Mouse (Mus musculus) stomach, embryonic 16.5 days (tissue): ENCODE results near the gene Syt2. TPM values are rescaled to one million over a fixed set of nuclear protein-coding genes. Genes with fewer than 3 reads are reported as not detected.

Experiments used
- ATAC-seq: fragments of 200-750 bp; cut with Nextera tagmentation; 2 replicates; pipeline ENCODE4 v1.8.0; 2017; ENCODE audit warnings: moderate number of reproducible peaks, moderate TSS enrichment; ENCODE audit not compliant: insufficient read depth, low FRiP score
- H3K27ac ChIP-seq: fragments of 300-500 bp; sonication (generic); 2 replicates; pipeline ENCODE4 v1.5.1; 2014; ENCODE audit warnings: low read length
- H3K27me3 ChIP-seq: fragments of 300-500 bp; sonication (generic); 2 replicates; pipeline ENCODE4 v1.6.1; 2014; ENCODE audit warnings: low read length, control low read depth, mixed read lengths; ENCODE audit not compliant: control insufficient read depth, insufficient read depth
- H3K36me3 ChIP-seq: fragments of 300-500 bp; sonication (generic); 2 replicates; pipeline ENCODE4 v1.6.1; 2014; ENCODE audit warnings: low read length; ENCODE audit not compliant: control insufficient read depth, insufficient read depth
- H3K4me1 ChIP-seq: fragments of 300-500 bp; sonication (generic); 2 replicates; pipeline ENCODE4 v1.6.1; 2014; ENCODE audit warnings: low read length, control low read depth, mixed read lengths; ENCODE audit not compliant: control insufficient read depth, insufficient read depth
- H3K4me2 ChIP-seq: fragments of 300-500 bp; sonication (generic); 2 replicates; pipeline ENCODE4 v1.6.1; 2014; ENCODE audit warnings: low read depth, low read length, mixed read lengths
- H3K4me3 ChIP-seq: fragments of 300-500 bp; sonication (generic); replicated peaks from 2 replicates; pipeline ENCODE4 v1.5.1; 2014; ENCODE audit warnings: mild to moderate bottlenecking, low read length
- H3K9ac ChIP-seq: fragments of 300-500 bp; sonication (generic); 2 replicates; pipeline ENCODE4 v1.6.1; 2014; ENCODE audit warnings: low read length
- H3K9me3 ChIP-seq: fragments of 300-500 bp; sonication (generic); replicated peaks from 2 replicates; pipeline ENCODE4 v1.6.1; 2016; ENCODE audit warnings: low read length, control low read depth; ENCODE audit not compliant: control insufficient read depth
- WGBS: fragments of 180-500 bp; shearing (Covaris S2); extraction: QIAGEN DNeasy Blood & Tissue Kit; methylation state at CpG from one replicate; pipeline ENCODE4 v1.1.7; 2014; 5-methylcytosine and 5-hydroxymethylcytosine counted together
- polyA plus RNA-seq: library from polyadenylated mRNA; unstranded; fragments of >200 nt; fragmentation: Nextera tagmentation; extraction: Ambion mirVana; gene quantifications from 2 replicates; pipeline ENCODE4 v1.2.1, GENCODE M21; 2015

Gene Syt2
- polyA plus RNA-seq, 1 experiment from 2014 or later, result 2.6 TPM

DNA sequence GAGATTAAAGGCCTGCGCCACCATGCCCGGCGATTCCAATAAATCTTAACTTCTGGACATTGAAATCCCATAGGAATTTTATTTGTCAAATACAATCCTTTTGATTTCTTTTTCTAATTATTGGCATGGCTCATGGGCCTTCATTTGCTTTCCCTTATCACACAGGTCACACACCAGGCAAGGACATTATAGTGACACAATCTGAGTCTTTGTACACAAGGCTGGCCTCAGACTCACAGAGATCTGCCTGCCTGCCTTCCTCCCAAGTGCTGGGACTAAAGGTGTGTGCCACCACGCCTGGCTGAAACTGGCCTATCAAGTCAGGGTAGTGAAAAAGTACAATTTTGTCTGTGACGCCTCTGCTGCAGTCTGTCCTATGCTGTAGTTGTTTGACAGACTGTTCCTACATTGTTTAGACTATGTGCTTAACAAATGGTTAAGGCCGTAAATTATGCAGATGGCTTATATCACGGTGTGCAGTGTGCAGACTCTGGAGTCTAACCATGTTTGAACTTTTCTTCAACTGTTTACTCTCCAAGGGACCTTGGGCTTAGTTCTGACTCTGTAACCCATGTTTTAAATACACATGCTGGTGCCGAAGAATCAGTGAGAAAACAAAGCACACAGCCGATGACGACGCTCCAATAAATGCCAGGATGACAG, 117.4 kb downstream of the Syt2 start:
- WGBS, result 31% methylated on average over 11 of the region's 11 CpGs
- H3K9ac ChIP-seq, result no peak overlapping the region
- ATAC-seq, result peak; percentile 90
- H3K27ac ChIP-seq, result peak overlapping the region; percentile 94
- H3K27me3 ChIP-seq, result no peaks in the 10 kb centered on the region
- peaks cover 31% of the 10 kb centered on the region for H3K4me1 ChIP-seq
- H3K36me3 ChIP-seq, result no peaks in the 10 kb centered on the region
- no peak overlapping the region for H3K4me3 ChIP-seq
- H3K4me2 ChIP-seq, result no peak overlapping the region
- H3K9me3 ChIP-seq, result no peaks in the 10 kb centered on the region

DNA sequence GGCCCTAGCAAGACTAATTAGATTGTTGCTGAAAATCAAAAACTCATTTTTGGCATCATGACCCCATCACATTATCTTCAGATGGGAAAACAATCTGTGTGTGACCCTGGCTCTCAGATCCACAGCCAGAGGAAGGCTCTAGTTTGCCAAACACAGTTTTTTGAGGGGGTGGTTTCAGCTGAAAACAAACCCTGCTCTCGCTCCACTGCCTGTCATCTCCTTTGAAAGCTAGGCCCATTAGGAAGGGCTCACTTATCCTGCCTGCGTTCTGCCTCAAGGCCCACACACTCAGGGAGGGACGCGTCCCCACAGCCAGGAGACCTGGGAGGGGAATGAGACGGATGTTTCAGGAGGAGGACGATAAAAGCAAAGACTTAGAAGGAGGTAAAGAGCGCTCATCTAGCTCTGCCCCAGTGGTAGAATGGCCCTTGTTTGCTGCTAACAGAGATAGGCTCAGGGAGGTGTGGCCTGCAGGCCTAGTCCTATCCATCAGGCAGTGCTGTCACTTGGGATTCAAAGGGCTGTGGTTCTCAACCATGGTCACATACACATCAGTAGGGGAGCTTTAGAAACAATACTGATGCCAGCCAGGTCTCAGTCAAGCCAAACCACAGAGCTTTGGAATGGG, 118.5 kb downstream of the Syt2 start:
- Histone ChIP-seq H3K4me3 (no peak overlapping the region), H3K9me3 (no peaks in the 10 kb centered on the region), H3K27me3 (no peaks in the 10 kb centered on the region), H3K4me1 (peaks cover 31% of the 10 kb centered on the region), H3K27ac (peak overlapping the region; percentile 94), H3K4me2 (no peak overlapping the region), H3K36me3 (no peaks in the 10 kb centered on the region), H3K9ac (peak overlapping the region; percentile 47)
- ATAC-seq, result no peak
- WGBS, result 26% methylated on average over 7 of the region's 7 CpGs

DNA sequence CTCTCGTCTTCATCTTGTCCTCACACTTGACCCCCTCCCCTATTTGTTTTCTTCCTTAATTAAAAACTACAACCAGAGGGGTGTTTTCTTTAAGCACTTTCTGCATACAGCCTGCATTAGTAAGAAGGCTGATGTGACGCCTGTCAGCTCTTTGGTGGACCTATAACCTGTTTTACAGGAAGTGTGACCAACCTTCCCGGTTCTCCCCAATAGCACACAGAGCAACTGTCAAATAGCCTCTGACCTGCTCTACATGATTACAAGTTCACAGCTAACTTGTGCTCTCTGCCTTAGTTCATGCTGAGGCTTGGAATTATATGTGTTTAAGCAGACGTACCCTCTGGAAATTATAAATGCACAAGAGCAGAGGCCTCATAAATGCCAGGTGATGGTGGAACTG, 120.0 kb downstream of the Syt2 start:
- H3K9me3 ChIP-seq, result no peaks in the 10 kb centered on the region
- H3K4me1 ChIP-seq, result peaks cover 40% of the 10 kb centered on the region
- no peaks in the 10 kb centered on the region for H3K27me3 ChIP-seq
- no peak overlapping the region for H3K4me2 ChIP-seq
- no peak for ATAC-seq
- H3K36me3 ChIP-seq, result no peaks in the 10 kb centered on the region
- peak overlapping the region; percentile 94 for H3K27ac ChIP-seq
- WGBS, result 67% methylated on average over 4 of the region's 4 CpGs
- H3K9ac ChIP-seq, result no peak overlapping the region
- no peak overlapping the region for H3K4me3 ChIP-seq

DNA sequence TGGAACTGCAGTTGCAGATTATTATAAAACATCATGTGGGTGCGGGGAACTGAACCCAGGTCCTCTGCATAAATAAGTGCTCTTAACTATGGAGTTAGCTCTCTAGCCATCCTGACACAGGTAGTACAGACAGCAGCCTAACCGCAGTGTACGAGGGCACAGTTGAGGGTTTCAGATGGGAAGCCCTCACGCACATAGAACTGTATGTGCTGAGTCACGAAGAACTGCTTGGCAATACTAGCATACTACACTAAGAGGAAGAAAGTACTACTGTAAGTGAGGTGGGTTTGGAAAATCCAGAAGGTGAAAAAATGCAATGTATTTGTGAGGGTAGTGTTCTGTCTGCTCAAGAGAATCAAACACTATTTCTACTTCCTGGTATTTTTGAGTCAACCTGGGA, 123.8 kb downstream of the Syt2 start:
- H3K4me3 ChIP-seq, result no peak overlapping the region
- H3K9me3 ChIP-seq, result no peaks in the 10 kb centered on the region
- H3K9ac ChIP-seq, result no peak overlapping the region
- ATAC-seq, result no peak
- H3K36me3 ChIP-seq, result no peaks in the 10 kb centered on the region
- no peaks in the 10 kb centered on the region for H3K27me3 ChIP-seq
- H3K4me1 ChIP-seq, result peaks cover 51% of the 10 kb centered on the region
- peak overlapping the region; percentile 96 for H3K27ac ChIP-seq
- H3K4me2 ChIP-seq, result no peak overlapping the region
- 93% methylated on average over 5 of the region's 5 CpGs for WGBS

DNA sequence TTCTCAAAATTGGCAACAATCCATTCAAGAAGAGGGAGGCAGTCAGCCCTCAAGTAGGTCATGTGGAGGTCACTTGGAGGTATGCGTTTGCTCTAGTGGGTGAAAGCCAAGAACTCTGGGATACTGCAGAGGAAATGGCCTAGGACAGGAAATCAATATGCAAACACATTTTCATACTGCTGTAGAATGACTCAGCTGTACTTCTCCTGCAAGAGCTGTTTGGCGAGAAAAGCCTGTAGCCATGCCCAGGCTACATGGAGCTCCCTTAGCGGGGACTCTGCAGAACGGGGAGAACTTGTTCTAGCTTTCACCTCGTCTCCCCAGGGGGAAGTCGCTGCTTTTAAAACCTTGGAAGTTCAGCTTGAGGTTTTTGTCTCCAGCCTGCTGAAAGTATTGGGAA, 124.9 kb downstream of the Syt2 start:
- Histone ChIP-seq H3K36me3 (0 out of 2 replicates have a peak, but pooled peaks cover 4% of the 10 kb centered on the region), H3K27ac (peak overlapping the region; percentile 96), H3K4me3 (no peak overlapping the region), H3K9me3 (no peaks in the 10 kb centered on the region), H3K9ac (peak overlapping the region; percentile 13; the same call in 1 of the 2 replicates), H3K27me3 (no peaks in the 10 kb centered on the region), H3K4me2 (peak overlapping the region; percentile 3; the same call in 1 of the 2 replicates), H3K4me1 (peaks cover 49% of the 10 kb centered on the region)
- WGBS, result 23% methylated on average over 6 of the region's 6 CpGs
- ATAC-seq, result peak; percentile 88

DNA sequence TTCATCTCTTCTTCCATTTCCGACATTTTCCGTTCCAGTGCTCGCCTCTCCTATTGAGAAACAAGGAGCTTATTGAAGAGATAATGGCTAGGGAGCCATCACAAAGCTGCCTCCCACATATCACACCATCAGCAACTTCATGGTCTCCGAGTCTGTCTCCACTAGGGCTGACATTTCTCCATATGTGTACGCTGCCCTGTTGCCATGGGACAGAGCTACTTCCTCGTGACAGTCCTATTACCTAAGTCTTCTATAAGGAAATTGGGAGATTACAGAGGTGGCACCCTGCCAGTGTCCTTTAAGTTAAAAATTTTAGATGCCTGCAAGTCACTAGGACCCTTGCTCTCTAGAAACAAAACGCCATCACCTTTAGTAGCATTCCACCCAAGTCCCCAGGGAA, 125.5 kb downstream of the Syt2 start:
- H3K27me3 ChIP-seq, result no peaks in the 10 kb centered on the region
- ATAC-seq, result no peak
- no peaks in the 10 kb centered on the region for H3K9me3 ChIP-seq
- peak overlapping the region; percentile 13; the same call in 1 of the 2 replicates for H3K9ac ChIP-seq
- H3K4me2 ChIP-seq, result peak overlapping the region; percentile 3; the same call in 1 of the 2 replicates
- WGBS, result 86% methylated on average over 7 of the region's 7 CpGs
- peaks cover 49% of the 10 kb centered on the region for H3K4me1 ChIP-seq
- no peak overlapping the region for H3K4me3 ChIP-seq
- 0 out of 2 replicates have a peak, but pooled peaks cover 4% of the 10 kb centered on the region for H3K36me3 ChIP-seq
- peak overlapping the region; percentile 96 for H3K27ac ChIP-seq

DNA sequence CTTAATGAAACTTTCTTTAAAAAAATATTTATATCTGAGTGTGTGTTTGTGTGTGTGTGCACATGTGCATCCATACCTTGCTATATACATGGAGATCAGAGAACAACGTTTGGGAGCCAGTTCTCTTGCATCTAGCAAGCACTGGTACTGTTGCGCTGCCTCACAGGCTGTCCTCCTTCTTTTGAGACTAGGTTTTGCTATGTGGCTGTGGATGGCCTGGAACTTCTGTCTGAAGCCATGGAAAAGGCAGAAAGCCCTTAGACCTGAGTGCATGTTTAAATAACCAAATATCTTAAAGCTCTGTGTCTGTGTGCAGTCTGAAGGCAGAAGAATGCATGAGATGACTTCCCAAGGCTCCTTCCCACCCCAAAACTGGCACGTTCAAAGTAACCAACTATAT, 126.3 kb downstream of the Syt2 start:
- H3K4me3 ChIP-seq, result no peak overlapping the region
- ATAC-seq, result no peak
- H3K9ac ChIP-seq, result no peak overlapping the region
- H3K4me2 ChIP-seq, result no peak overlapping the region
- peaks cover 49% of the 10 kb centered on the region for H3K4me1 ChIP-seq
- no peaks in the 10 kb centered on the region for H3K27me3 ChIP-seq
- peak overlapping the region; percentile 96 for H3K27ac ChIP-seq
- no peaks in the 10 kb centered on the region for H3K9me3 ChIP-seq
- 0 out of 2 replicates have a peak, but pooled peaks cover 4% of the 10 kb centered on the region for H3K36me3 ChIP-seq
- 72% methylated on average over 3 of the region's 3 CpGs for WGBS

DNA sequence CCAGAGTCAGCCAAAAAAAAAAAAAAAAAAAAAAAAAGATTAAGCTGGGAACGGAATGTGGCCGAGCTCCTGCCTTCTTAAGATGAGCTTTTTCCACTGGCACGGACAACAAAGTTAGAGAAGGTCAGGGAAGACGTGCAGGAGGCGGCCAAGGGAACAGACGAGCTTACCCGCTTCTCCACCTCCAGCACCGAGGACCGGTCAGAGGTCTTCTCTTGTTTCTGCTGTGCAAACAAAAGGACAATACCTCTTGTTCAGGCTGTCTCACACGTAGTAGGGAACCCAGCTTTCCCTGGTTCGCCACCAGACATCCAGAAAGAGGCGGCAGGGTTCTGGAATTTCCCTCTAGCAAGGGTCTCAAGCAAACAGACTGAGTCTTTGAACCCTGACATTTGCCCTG, 126.8 kb downstream of the Syt2 start:
- Histone ChIP-seq H3K36me3 (0 out of 2 replicates have a peak, but pooled peaks cover 4% of the 10 kb centered on the region), H3K4me1 (peaks cover 49% of the 10 kb centered on the region)

DNA sequence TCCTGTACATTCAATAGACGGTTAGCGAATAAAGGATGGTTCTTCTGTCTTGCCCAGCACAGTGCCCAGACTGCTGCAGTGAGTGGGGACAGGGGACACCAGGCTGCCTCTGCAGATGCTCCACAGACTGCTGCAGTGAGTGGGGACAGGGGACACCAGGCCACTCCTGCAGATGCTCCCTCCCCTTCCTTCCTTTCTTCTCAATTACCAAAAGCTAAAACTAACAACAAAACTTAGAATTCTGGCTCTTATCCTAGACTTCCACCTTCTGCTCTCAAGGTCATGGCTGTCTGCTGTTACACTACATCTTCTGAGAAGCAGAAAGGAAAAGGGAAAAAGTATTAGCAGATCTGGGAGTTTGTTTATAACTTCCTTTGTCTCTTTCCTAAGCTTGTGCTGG, 127.8 kb downstream of the Syt2 start:
- no peaks in the 10 kb centered on the region for H3K9me3 ChIP-seq
- H3K9ac ChIP-seq, result no peak overlapping the region; the same call in 1 of the 2 replicates
- H3K27ac ChIP-seq, result peak overlapping the region; percentile 96
- peaks cover 49% of the 10 kb centered on the region for H3K4me1 ChIP-seq
- H3K4me2 ChIP-seq, result no peak overlapping the region
- ATAC-seq, result no peak
- H3K36me3 ChIP-seq, result 0 out of 2 replicates have a peak, but pooled peaks cover 4% of the 10 kb centered on the region
- 67% methylated on average over 2 of the region's 2 CpGs for WGBS
- H3K4me3 ChIP-seq, result no peak overlapping the region
- no peaks in the 10 kb centered on the region for H3K27me3 ChIP-seq

More for the DNA sequence above, 126.8 kb downstream of the Syt2 start:
- Histone ChIP-seq H3K4me3 (no peak overlapping the region), H3K27ac (peak overlapping the region; percentile 96), H3K27me3 (no peaks in the 10 kb centered on the region), H3K9me3 (no peaks in the 10 kb centered on the region), H3K9ac (no peak overlapping the region), H3K4me2 (no peak overlapping the region)
- no peak for ATAC-seq
- WGBS, result 42% methylated on average over 12 of the region's 12 CpGs
